Mouse (Mus musculus): ENCODE measurements at regions not wholly inside any gene's neighbourhood (a gene's known extent, or its start where the extent isn't known, plus 50 kb on each side); places are given as distances from the start of the nearest gene placed in this dataset.

DNA sequence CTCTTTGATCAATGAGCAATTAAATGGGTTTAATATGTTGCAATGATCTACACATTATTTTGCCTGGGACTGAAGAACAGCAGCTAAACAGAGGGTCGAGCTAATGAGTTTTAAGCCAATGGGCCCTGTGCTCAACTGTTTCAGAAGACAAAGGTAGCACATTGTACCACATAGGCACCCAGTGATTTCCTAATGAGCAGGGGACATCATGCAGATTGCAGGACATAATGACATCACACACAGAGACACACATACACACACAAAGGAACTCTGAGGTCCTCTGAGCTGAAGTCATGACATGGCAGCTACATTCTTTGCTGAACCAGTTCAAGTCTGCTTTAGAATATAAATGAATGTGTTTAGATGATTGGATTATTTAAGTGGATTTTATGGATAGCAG is 71.9 kb downstream of the Zfp330 start:
- no peak overlapping the region for H3K4me3 ChIP-seq
- no peak overlapping the region for H3K27ac ChIP-seq
- no peaks in the 10 kb centered on the region for H3K36me3 ChIP-seq
- H3K9me3 ChIP-seq = no peaks in the 10 kb centered on the region
- no peaks in the 10 kb centered on the region for H3K27me3 ChIP-seq
- no peaks in the 10 kb centered on the region for H3K4me1 ChIP-seq
- no peak overlapping the region for H3K4me2 ChIP-seq
- no peak for ATAC-seq (ENCODE audit: insufficient number of reproducible peaks, insufficient read depth, low FRiP score, low TSS enrichment, low read depth)
- no peak overlapping the region for H3K9ac ChIP-seq
- WGBS = 58% methylated on average over 1 of the region's 1 CpGs

GRCm38 (mm10) chr8:82700471-82700870 is 73.5 kb downstream of the Zfp330 start:
- no peak for ATAC-seq (ENCODE audit: insufficient number of reproducible peaks, insufficient read depth, low FRiP score, low TSS enrichment, low read depth)
- Histone ChIP-seq H3K4me2 (no peak overlapping the region), H3K9me3 (no peaks in the 10 kb centered on the region), H3K27ac (no peak overlapping the region), H3K4me3 (no peak overlapping the region), H3K4me1 (no peaks in the 10 kb centered on the region), H3K36me3 (no peaks in the 10 kb centered on the region), H3K27me3 (no peaks in the 10 kb centered on the region), H3K9ac (no peak overlapping the region)
- 89% methylated on average over 1 of the region's 1 CpGs for WGBS

DNA sequence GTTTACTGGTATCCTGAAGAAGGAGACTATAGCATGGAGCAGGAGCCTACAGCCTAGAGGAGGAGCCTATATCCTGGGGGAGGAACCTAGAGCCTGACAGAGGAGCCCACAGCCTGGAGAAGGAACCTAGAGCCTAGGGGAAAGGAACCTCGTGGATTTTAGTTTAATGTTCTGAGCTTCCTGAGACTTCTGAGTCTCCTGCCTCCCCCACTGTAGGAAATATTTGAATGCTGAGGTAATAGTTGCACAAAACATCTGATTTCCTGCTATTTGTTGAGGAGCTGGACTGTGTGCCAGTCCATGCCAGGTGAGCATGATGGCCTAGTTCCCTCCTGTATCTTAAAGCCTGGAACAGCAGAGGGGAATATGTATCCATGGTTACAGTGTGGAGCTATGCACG is 74.7 kb downstream of the Zfp330 start:
- Histone ChIP-seq H3K4me2 (no peak overlapping the region), H3K9ac (no peak overlapping the region), H3K9me3 (no peaks in the 10 kb centered on the region), H3K4me1 (no peaks in the 10 kb centered on the region), H3K27me3 (no peaks in the 10 kb centered on the region), H3K36me3 (no peaks in the 10 kb centered on the region), H3K4me3 (no peak overlapping the region), H3K27ac (no peak overlapping the region)
- 62% methylated on average over 2 of the region's 2 CpGs for WGBS
- no peak for ATAC-seq (ENCODE audit: insufficient number of reproducible peaks, insufficient read depth, low FRiP score, low TSS enrichment, low read depth)

DNA sequence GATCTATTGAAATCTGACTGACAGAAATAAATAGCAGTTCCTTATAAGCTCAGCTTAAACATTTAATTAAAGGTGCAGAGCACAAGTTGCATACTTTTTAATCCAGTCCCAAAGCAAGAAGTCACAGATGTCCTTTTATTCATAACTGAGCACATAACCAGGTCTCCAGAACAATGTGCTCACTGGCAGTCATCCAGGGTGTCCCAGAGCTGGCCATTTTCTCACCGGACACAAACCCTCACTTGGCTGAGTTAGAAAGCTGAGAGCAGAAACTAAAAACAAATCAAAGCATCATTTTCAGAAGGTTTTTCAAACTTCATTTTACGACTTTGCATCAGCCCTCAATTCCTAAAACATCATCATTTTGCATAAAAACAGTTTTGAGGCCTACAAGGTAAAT is 75.9 kb downstream of the Zfp330 start:
- H3K4me3 ChIP-seq = no peak overlapping the region
- H3K4me2 ChIP-seq = no peak overlapping the region
- H3K9ac ChIP-seq = no peak overlapping the region
- no peak for ATAC-seq (ENCODE audit: insufficient number of reproducible peaks, insufficient read depth, low FRiP score, low TSS enrichment, low read depth)
- H3K9me3 ChIP-seq = no peaks in the 10 kb centered on the region
- no peaks in the 10 kb centered on the region for H3K36me3 ChIP-seq
- no peaks in the 10 kb centered on the region for H3K4me1 ChIP-seq
- H3K27ac ChIP-seq = no peak overlapping the region
- 75% methylated on average over 2 of the region's 2 CpGs for WGBS
- H3K27me3 ChIP-seq = no peaks in the 10 kb centered on the region

- ATAC-seq (ENCODE audit: insufficient number of reproducible peaks, insufficient read depth, low FRiP score, low TSS enrichment, low read depth) = no peak
- Histone ChIP-seq H3K27me3 (no peaks in the 10 kb centered on the region), H3K27ac (no peak overlapping the region), H3K9me3 (no peaks in the 10 kb centered on the region), H3K4me3 (no peak overlapping the region), H3K36me3 (no peaks in the 10 kb centered on the region), H3K4me1 (no peaks in the 10 kb centered on the region), H3K9ac (no peak overlapping the region), H3K4me2 (no peak overlapping the region)
- 74% methylated on average over 3 of the region's 3 CpGs for WGBS
Observed at GRCm38 (mm10) chr8:82693086-82693485, 80.9 kb downstream of the Zfp330 start.

GRCm38 (mm10) chr8:82689322-82689721 is 84.6 kb downstream of the Zfp330 start:
- 0 out of 2 replicates have a peak, but pooled peaks have one; percentile 43 for ATAC-seq (ENCODE audit: insufficient number of reproducible peaks, insufficient read depth, low FRiP score, low TSS enrichment, low read depth)
- Histone ChIP-seq H3K36me3 (no peaks in the 10 kb centered on the region), H3K4me3 (no peak overlapping the region), H3K4me1 (no peaks in the 10 kb centered on the region), H3K4me2 (no peak overlapping the region), H3K27me3 (no peaks in the 10 kb centered on the region), H3K9me3 (no peaks in the 10 kb centered on the region), H3K9ac (no peak overlapping the region), H3K27ac (no peak overlapping the region)
- 49% methylated on average over 3 of the region's 3 CpGs for WGBS

- no peaks in the 10 kb centered on the region for H3K36me3 ChIP-seq
- H3K4me1 ChIP-seq = no peaks in the 10 kb centered on the region
- WGBS = 87% methylated on average over 3 of the region's 3 CpGs
Observed at GRCm38 (mm10) chr8:82685966-82686365, 88.0 kb downstream of the Zfp330 start.

DNA sequence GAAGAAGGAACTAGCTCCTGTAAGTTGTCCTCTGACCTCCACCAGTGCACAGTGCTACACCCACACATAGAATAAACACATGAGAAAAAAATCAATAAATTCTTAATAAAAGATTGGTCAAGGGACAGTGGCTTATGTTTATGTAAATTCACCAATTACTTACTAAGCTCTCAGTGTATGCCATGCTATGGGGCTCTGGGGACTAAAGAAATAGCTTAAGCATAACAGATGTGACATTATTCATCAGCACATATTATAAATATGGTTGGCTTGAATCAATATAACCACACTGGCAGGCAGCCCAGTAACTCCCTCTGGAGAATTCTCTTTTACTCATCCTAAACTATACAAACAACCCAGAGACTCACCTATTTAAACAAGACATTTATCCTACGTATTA is 95.2 kb downstream of the Zfp330 start:
- no peaks in the 10 kb centered on the region for H3K4me1 ChIP-seq
- no peaks in the 10 kb centered on the region for H3K9me3 ChIP-seq
- H3K9ac ChIP-seq = no peak overlapping the region
- 64% methylated on average over 1 of the region's 1 CpGs for WGBS
- H3K27me3 ChIP-seq = no peaks in the 10 kb centered on the region
- no peak for ATAC-seq (ENCODE audit: insufficient number of reproducible peaks, insufficient read depth, low FRiP score, low TSS enrichment, low read depth)
- no peak overlapping the region for H3K27ac ChIP-seq
- H3K36me3 ChIP-seq = no peaks in the 10 kb centered on the region
- H3K4me3 ChIP-seq = no peak overlapping the region
- H3K4me2 ChIP-seq = no peak overlapping the region

More at GRCm38 (mm10) chr8:82685966-82686365, 88.0 kb downstream of the Zfp330 start:
- H3K27ac ChIP-seq = no peak overlapping the region
- no peaks in the 10 kb centered on the region for H3K9me3 ChIP-seq
- no peak for ATAC-seq (ENCODE audit: insufficient number of reproducible peaks, insufficient read depth, low FRiP score, low TSS enrichment, low read depth)
- no peaks in the 10 kb centered on the region for H3K27me3 ChIP-seq
- no peak overlapping the region for H3K4me2 ChIP-seq
- H3K4me3 ChIP-seq = no peak overlapping the region
- no peak overlapping the region for H3K9ac ChIP-seq

- Histone ChIP-seq H3K4me3 (no peak overlapping the region), H3K27me3 (no peaks in the 10 kb centered on the region), H3K9ac (no peak overlapping the region), H3K4me2 (no peak overlapping the region), H3K9me3 (no peaks in the 10 kb centered on the region), H3K36me3 (no peaks in the 10 kb centered on the region), H3K4me1 (no peaks in the 10 kb centered on the region), H3K27ac (no peak overlapping the region)
- WGBS = 84% methylated on average over 3 of the region's 3 CpGs
- ATAC-seq (ENCODE audit: insufficient number of reproducible peaks, insufficient read depth, low FRiP score, low TSS enrichment, low read depth) = no peak
Observed at GRCm38 (mm10) chr8:82677781-82678180, 96.2 kb downstream of the Zfp330 start.

- Histone ChIP-seq H3K4me1 (no peaks in the 10 kb centered on the region), H3K9me3 (no peaks in the 10 kb centered on the region), H3K36me3 (no peaks in the 10 kb centered on the region), H3K27ac (no peak overlapping the region), H3K4me2 (no peak overlapping the region), H3K27me3 (no peaks in the 10 kb centered on the region), H3K4me3 (no peak overlapping the region), H3K9ac (no peak overlapping the region)
- 89% methylated on average over 4 of the region's 4 CpGs for WGBS
- no peak for ATAC-seq (ENCODE audit: insufficient number of reproducible peaks, insufficient read depth, low FRiP score, low TSS enrichment, low read depth)
Observed at GRCm38 (mm10) chr8:82669241-82669640, 104.7 kb downstream of the Zfp330 start.

GRCm38 (mm10) chr8:82665131-82665530 is 108.8 kb downstream of the Zfp330 start:
- H3K4me3 ChIP-seq = no peak overlapping the region
- no peaks in the 10 kb centered on the region for H3K4me1 ChIP-seq
- no peaks in the 10 kb centered on the region for H3K9me3 ChIP-seq
- H3K27ac ChIP-seq = no peak overlapping the region
- no peak for ATAC-seq (ENCODE audit: insufficient number of reproducible peaks, insufficient read depth, low FRiP score, low TSS enrichment, low read depth)
- H3K27me3 ChIP-seq = no peaks in the 10 kb centered on the region
- no peak overlapping the region for H3K4me2 ChIP-seq
- H3K9ac ChIP-seq = no peak overlapping the region
- WGBS = 84% methylated on average over 4 of the region's 4 CpGs
- H3K36me3 ChIP-seq = no peaks in the 10 kb centered on the region

- H3K27me3 ChIP-seq = no peaks in the 10 kb centered on the region
- WGBS = 76% methylated on average over 1 of the region's 1 CpGs
- no peak overlapping the region for H3K4me2 ChIP-seq
- no peak overlapping the region for H3K27ac ChIP-seq
- no peak overlapping the region for H3K4me3 ChIP-seq
- no peaks in the 10 kb centered on the region for H3K9me3 ChIP-seq
- H3K36me3 ChIP-seq = no peaks in the 10 kb centered on the region
- ATAC-seq (ENCODE audit: insufficient number of reproducible peaks, insufficient read depth, low FRiP score, low TSS enrichment, low read depth) = no peak
- no peak overlapping the region for H3K9ac ChIP-seq
- H3K4me1 ChIP-seq = no peaks in the 10 kb centered on the region
Observed at GRCm38 (mm10) chr8:82640502-82640901, 133.5 kb downstream of the Zfp330 start.

DNA sequence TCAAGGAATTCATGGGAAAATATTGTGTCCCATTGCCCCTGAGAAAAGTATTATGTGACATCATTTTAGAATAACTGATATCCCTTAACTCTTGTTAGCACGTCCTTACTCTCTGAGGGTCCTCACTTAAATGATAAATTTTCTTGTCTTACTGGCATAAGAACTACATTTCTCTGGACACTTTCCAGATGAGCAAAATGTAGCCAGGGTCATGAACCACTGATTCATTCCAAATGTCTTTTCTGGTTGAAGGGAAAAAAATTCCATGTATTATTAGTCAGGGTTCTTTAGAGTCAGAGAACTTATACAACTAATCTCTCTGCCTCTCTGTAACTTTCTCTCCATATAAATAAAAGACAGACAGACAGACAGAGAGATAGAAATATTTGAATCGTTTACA is 143.5 kb downstream of the Zfp330 start:
- Histone ChIP-seq H3K4me2 (no peak overlapping the region), H3K36me3 (no peaks in the 10 kb centered on the region), H3K27me3 (no peaks in the 10 kb centered on the region), H3K9me3 (no peaks in the 10 kb centered on the region), H3K9ac (no peak overlapping the region), H3K27ac (no peak overlapping the region), H3K4me1 (no peaks in the 10 kb centered on the region), H3K4me3 (no peak overlapping the region)
- 47% methylated on average over 2 of the region's 2 CpGs for WGBS
- ATAC-seq (ENCODE audit: insufficient number of reproducible peaks, insufficient read depth, low FRiP score, low TSS enrichment, low read depth) = no peak
